Mouse (Mus musculus) CD4-positive naive resting alpha-beta T cell, adult 76 days (primary cell): ENCODE measurements around the gene Kcnc4. TPM values are rescaled to one million over a fixed set of nuclear protein-coding genes. Genes with fewer than 3 reads are reported as not detected.

Source experiments
- total RNA-seq: library from RNA; stranded (reverse); gene quantifications from one replicate; pipeline ENCODE4 v1.2.4, GENCODE M21; 2023

Kcnc4 gene
- not detected for total RNA-seq

GRCm38 (mm10) chr3:107459196-107459772 lies at the start of gene Kcnc4:
Gene Kcnc4, minus strand, starts transcription at chr3:107459552.

Other genes with a start within 250 kb of the Kcnc4 start
- gene Cym, start 237.8 kb downstream of the Kcnc4 start, total RNA-seq, result not detected
- gene A630076J17Rik, start 228.9 kb downstream of the Kcnc4 start, total RNA-seq, result not detected
- not detected for gene Prok1, start 219.8 kb downstream of the Kcnc4 start, total RNA-seq
- 37.3 TPM for gene Lamtor5, start 180.7 kb downstream of the Kcnc4 start, total RNA-seq
- gene Slc16a4, start 168.3 kb downstream of the Kcnc4 start, total RNA-seq, result 0.82 TPM
- gene Rbm15, start 125.9 kb downstream of the Kcnc4 start, total RNA-seq, result 49.9 TPM
- not detected for gene Slc6a17, start 58.5 kb upstream of the Kcnc4 start, total RNA-seq
- gene Ubl4b, start 95.5 kb upstream of the Kcnc4 start, total RNA-seq, result not detected
- gene Alx3, start 135.5 kb upstream of the Kcnc4 start, total RNA-seq, result not detected
- gene Gm10961, start 171.8 kb upstream of the Kcnc4 start, total RNA-seq, result not detected
- 43.1 TPM for gene Strip1, start 172.1 kb upstream of the Kcnc4 start, total RNA-seq
- gene Ahcyl1, start 237.0 kb upstream of the Kcnc4 start, total RNA-seq, result 78.3 TPM